Mouse (Mus musculus) heart, postnatal 0 days (tissue): ENCODE measurements at regions not wholly inside any gene's neighbourhood (a gene's known extent, or its start where the extent isn't known, plus 50 kb on each side); places are given as distances from the start of the nearest gene placed in this dataset.

Experiments
- ATAC-seq: fragments of 200-750 bp; cut with Nextera tagmentation; 2 replicates; pipeline ENCODE4 v1.8.0; 2017; ENCODE audit warnings: low read depth, moderate number of reproducible peaks, moderate library complexity; ENCODE audit not compliant: insufficient read depth
- DNase-seq: peaks from one replicate; pipeline ENCODE4 v3.0.0-alpha.2; 2016; ENCODE audit warnings: low spot score
- H3K27ac ChIP-seq: fragments of 300-500 bp; sonication (generic); 2 replicates; pipeline ENCODE4 v1.5.1; 2014; ENCODE audit warnings: low read depth, mild to moderate bottlenecking
- H3K27me3 ChIP-seq: fragments of 300-500 bp; sonication (generic); 2 replicates; pipeline ENCODE4 v1.6.1; 2014; ENCODE audit warnings: low read length, mixed read lengths; ENCODE audit not compliant: control insufficient read depth, insufficient read depth
- H3K36me3 ChIP-seq: fragments of 300-500 bp; sonication (generic); replicated peaks from 2 replicates; pipeline ENCODE4 v1.6.1; 2014; ENCODE audit warnings: low read length, mixed read lengths; ENCODE audit not compliant: control insufficient read depth, insufficient read depth
- H3K4me1 ChIP-seq: fragments of 300-500 bp; sonication (generic); 2 replicates; pipeline ENCODE4 v1.6.1; 2014; ENCODE audit warnings: antibody characterized with exemption; ENCODE audit not compliant: control insufficient read depth, insufficient read depth
- H3K4me2 ChIP-seq: fragments of 300-500 bp; sonication (generic); 2 replicates; pipeline ENCODE4 v1.6.1; 2014; ENCODE audit warnings: low read depth, mild to moderate bottlenecking, low read length, moderate library complexity
- H3K4me3 ChIP-seq: fragments of 300-500 bp; sonication (generic); 2 replicates; pipeline ENCODE4 v1.5.1; 2014; ENCODE audit warnings: low read depth, low read length
- H3K9ac ChIP-seq: fragments of 300-500 bp; sonication (generic); replicated peaks from 2 replicates; pipeline ENCODE4 v1.6.1; 2014; ENCODE audit warnings: low read depth, low read length, mixed read lengths
- H3K9me3 ChIP-seq: fragments of 300-500 bp; sonication (generic); replicated peaks from 2 replicates; pipeline ENCODE4 v1.6.1; 2016; ENCODE audit warnings: low read length; ENCODE audit not compliant: control insufficient read depth
- CTCF ChIP-seq: IDR thresholded peaks from 2 replicates; pipeline ENCODE4 v1.5.1; 2016; ENCODE audit warnings: antibody characterized with exemption, control low read depth, low read depth
- EP300 ChIP-seq: IDR thresholded peaks from 2 replicates; pipeline ENCODE4 v1.6.1; 2016; ENCODE audit warnings: antibody characterized with exemption, low read depth
- WGBS: fragments of 180-500 bp; shearing (Covaris S2); extraction: QIAGEN DNeasy Blood & Tissue Kit; methylation state at CpG from one replicate; pipeline ENCODE4 v1.1.7; 2014; 5-methylcytosine and 5-hydroxymethylcytosine counted together

GRCm38 (mm10) chr5:26413185-26413584 lies 155.7 kb downstream of the Gm7361 start:
- DNase-seq, result no peak
- Histone ChIP-seq H3K27ac (no peak overlapping the region), H3K9ac (no peak overlapping the region), H3K9me3 (no peaks in the 10 kb centered on the region), H3K27me3 (no peaks in the 10 kb centered on the region), H3K4me1 (no peaks in the 10 kb centered on the region), H3K4me3 (no peak overlapping the region), H3K36me3 (no peaks in the 10 kb centered on the region), H3K4me2 (no peak overlapping the region)
- no peak for ATAC-seq
- no peak for TF ChIP-seq CTCF
- TF ChIP-seq EP300, result no peak
- WGBS, result 19% methylated on average over 1 of the region's 1 CpGs

- no peaks in the 10 kb centered on the region for H3K4me1 ChIP-seq
- H3K4me2 ChIP-seq, result no peak overlapping the region
- 65% methylated on average over 4 of the region's 4 CpGs for WGBS
- no peaks in the 10 kb centered on the region for H3K27me3 ChIP-seq
- ATAC-seq (no peak), DNase-seq (no peak)
- no peaks in the 10 kb centered on the region for H3K36me3 ChIP-seq
- H3K4me3 ChIP-seq, result no peak overlapping the region
- TF ChIP-seq EP300 (no peak), CTCF (no peak)
- 0 out of 2 replicates have a peak, but pooled peaks cover 3% of the 10 kb centered on the region for H3K9me3 ChIP-seq
- no peak overlapping the region for H3K27ac ChIP-seq
- no peak overlapping the region for H3K9ac ChIP-seq
Observed at GRCm38 (mm10) chr5:26444331-26445200, 187.1 kb downstream of the Gm7361 start.

DNA sequence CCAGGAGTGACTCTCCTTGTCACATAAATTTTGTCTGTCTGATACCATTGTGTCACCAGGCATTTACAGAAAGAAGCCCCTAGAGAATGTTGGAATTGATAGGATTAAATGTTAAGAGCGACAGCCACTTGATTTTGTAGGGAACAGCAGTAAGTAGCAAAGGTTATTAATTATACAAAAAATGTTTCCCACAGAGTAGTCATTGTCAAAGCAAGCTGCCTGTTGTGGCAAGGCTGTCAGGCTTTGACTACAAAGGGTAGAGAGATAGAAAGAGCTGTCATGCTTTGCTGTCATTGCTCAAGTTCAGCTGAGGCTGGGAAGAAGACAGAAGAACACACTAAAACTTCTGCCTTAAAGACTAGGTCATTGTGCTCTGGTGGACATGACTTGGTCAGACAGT lies 193.8 kb downstream of the Gm7361 start:
- no peak overlapping the region for H3K27ac ChIP-seq
- no peak overlapping the region for H3K9ac ChIP-seq
- WGBS, result 64% methylated on average over 1 of the region's 1 CpGs

DNA sequence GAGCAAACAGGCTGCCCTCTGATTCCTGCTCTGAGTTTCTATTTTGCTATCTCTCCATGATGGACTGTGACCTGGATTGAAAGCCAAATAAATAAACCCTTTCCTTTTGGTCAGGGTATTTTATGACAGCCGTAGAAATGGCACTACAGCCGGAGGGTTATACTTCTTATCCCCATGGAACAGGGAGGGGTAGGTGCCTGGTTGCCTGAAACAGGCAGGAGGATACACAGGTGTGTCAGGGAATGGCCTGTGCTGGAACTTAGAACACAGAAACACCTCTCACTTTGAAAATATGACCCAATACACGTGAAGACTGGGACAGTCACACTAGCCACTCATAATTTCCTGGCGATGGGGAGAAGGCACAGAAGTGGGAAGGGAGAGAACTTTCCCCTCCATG lies 200.1 kb downstream of the Gm7361 start:
- no peaks in the 10 kb centered on the region for H3K4me1 ChIP-seq
- no peak overlapping the region for H3K27ac ChIP-seq
- TF ChIP-seq EP300 (no peak), CTCF (no peak)
- no peaks in the 10 kb centered on the region for H3K9me3 ChIP-seq
- H3K36me3 ChIP-seq, result no peaks in the 10 kb centered on the region
- H3K9ac ChIP-seq, result no peak overlapping the region
- no peak overlapping the region for H3K4me3 ChIP-seq
- no peaks in the 10 kb centered on the region for H3K27me3 ChIP-seq
- H3K4me2 ChIP-seq, result no peak overlapping the region
- ATAC-seq (no peak), DNase-seq (no peak)
- whole genome bisulfite sequencing, result 64% methylated on average over 4 of the region's 4 CpGs

More for the DNA sequence above, 193.8 kb downstream of the Gm7361 start:
- no peaks in the 10 kb centered on the region for H3K27me3 ChIP-seq
- TF ChIP-seq EP300, result no peak
- no peak for TF ChIP-seq CTCF
- H3K4me3 ChIP-seq, result no peak overlapping the region
- no peaks in the 10 kb centered on the region for H3K36me3 ChIP-seq
- DNase-seq (no peak), ATAC-seq (no peak)
- H3K4me1 ChIP-seq, result no peaks in the 10 kb centered on the region
- H3K9me3 ChIP-seq, result no peaks in the 10 kb centered on the region
- H3K4me2 ChIP-seq, result no peak overlapping the region

DNA sequence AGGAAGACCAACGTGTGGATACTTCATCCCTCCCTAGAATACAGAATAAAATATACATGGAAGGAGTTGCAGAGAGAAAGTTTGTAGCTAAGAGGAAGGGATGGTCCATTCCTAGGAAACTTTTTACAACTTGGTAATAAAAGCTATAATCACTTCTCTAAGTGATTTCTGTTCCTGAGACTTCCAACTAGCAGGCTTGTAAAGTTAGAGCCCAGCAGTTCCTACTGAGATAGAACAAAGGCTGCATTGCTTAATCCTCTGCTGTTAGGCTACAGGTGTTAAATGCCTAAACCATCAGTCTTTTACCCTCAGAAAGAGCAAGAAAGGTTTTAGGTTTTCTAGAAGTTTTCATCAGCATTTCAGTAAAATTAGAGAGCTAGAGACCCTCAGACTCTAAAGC lies 209.2 kb downstream of the Gm7361 start:
- H3K36me3 ChIP-seq, result no peaks in the 10 kb centered on the region
- TF ChIP-seq CTCF (no peak), EP300 (no peak)
- DNase-seq (no peak), ATAC-seq (no peak)
- H3K4me2 ChIP-seq, result no peak overlapping the region
- no peak overlapping the region for H3K4me3 ChIP-seq
- no peak overlapping the region for H3K9ac ChIP-seq
- no peaks in the 10 kb centered on the region for H3K4me1 ChIP-seq
- H3K27me3 ChIP-seq, result no peaks in the 10 kb centered on the region
- no peak overlapping the region for H3K27ac ChIP-seq
- WGBS, result 47% methylated on average over 1 of the region's 1 CpGs
- H3K9me3 ChIP-seq, result no peaks in the 10 kb centered on the region

DNA sequence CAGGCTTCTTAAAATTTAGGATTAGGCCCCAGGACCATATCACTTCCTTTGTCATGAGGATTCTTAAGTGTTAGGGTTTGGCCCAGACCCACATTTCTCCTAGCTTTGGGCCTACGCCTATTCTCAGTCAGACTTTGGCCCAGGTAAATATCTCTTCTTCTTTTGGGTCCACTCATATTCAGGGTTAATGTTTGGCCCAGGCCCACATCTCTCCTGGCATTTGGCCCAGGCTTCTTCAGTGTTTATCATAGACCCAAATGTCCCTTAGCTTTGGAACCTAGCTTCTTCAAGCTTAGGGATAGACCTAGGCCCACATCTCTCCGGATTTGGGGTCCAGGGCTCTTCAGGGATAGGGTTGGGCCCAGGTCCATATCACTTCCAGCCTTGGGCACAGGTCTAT lies 228.2 kb downstream of the Gm7361 start:
- Histone ChIP-seq H3K27me3 (no peaks in the 10 kb centered on the region), H3K9ac (no peak overlapping the region), H3K4me3 (no peak overlapping the region), H3K4me2 (no peak overlapping the region), H3K9me3 (no peaks in the 10 kb centered on the region), H3K36me3 (no peaks in the 10 kb centered on the region), H3K27ac (no peak overlapping the region), H3K4me1 (no peaks in the 10 kb centered on the region)
- DNase-seq (no peak), ATAC-seq (no peak)
- 69% methylated on average over 2 of the region's 2 CpGs for WGBS
- TF ChIP-seq CTCF, result no peak
- TF ChIP-seq EP300, result no peak
